Mouse (Mus musculus): ENCODE measurements around the gene Pip4k2a. TPM values are rescaled to one million over a fixed set of nuclear protein-coding genes. Genes with fewer than 3 reads are reported as not detected.
A peak's percentile ranks its signal among the peaks of the same experiment; 100 is the strongest.

Pip4k2a gene
- polyA plus RNA-seq, 1 experiment: not detected

- TF ChIP-seq CTCF (IDR thresholded peaks at IDR 0.05; ENCODE audit: insufficient read depth, low read depth, low read length): no peak
- no peak for TF ChIP-seq POLR2A (IDR thresholded peaks at IDR 0.05; ENCODE audit: insufficient read depth, low read depth, low read length)
- 11% methylated on average over 17 of the region's 17 CpGs for WGBS
- H3K27ac ChIP-seq (ENCODE audit: insufficient read depth, low read depth, low read length): peak overlapping the region; percentile 70
- H3K4me1 ChIP-seq (ENCODE audit: control insufficient read depth, insufficient read depth, low read length): peaks cover 27% of the 10 kb centered on the region
- peak overlapping the region; percentile 53 for H3K4me3 ChIP-seq (ENCODE audit: insufficient read depth, low read depth, low read length)
These were observed 198.5 kb downstream of the Pip4k2a start for GRCm38 (mm10) chr2:18799265-18799965.

- Histone ChIP-seq H3K27ac (ENCODE audit: insufficient read depth, low read depth, low read length) (no peak overlapping the region), H3K4me1 (ENCODE audit: control insufficient read depth, insufficient read depth, low read length) (peaks cover 24% of the 10 kb centered on the region), H3K4me3 (ENCODE audit: insufficient read depth, low read depth, low read length) (no peak overlapping the region)
- no peak for TF ChIP-seq POLR2A (IDR thresholded peaks at IDR 0.05; ENCODE audit: insufficient read depth, low read depth, low read length)
- TF ChIP-seq CTCF (IDR thresholded peaks at IDR 0.05; ENCODE audit: insufficient read depth, low read depth, low read length): no peak
- 38% methylated on average over 8 of the region's 8 CpGs for WGBS
These were observed 200.2 kb downstream of the Pip4k2a start for GRCm38 (mm10) chr2:18797776-18798175.

DNA sequence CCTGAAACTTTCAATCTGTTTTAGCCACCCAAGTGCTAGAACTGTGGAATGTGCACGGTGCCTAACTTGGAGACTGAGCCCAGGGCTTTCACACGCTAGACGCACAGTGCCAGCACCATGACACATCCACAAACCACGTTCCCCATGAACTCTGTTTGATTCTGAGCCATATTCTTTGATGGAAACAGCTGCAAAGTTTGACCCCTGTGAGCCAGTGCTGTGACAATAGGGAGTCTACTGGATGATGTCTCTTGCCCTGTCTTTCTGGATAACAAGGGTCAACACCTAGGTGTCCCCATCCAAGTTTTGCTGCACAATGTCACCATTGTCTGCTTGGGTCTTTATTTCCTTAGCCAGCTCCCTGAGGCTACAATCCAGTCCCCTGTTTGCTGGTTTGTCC is 203.7 kb downstream of the Pip4k2a start:
- 60% methylated on average over 4 of the region's 4 CpGs for WGBS
- TF ChIP-seq CTCF (IDR thresholded peaks at IDR 0.05; ENCODE audit: insufficient read depth, low read depth, low read length) (no peak), POLR2A (IDR thresholded peaks at IDR 0.05; ENCODE audit: insufficient read depth, low read depth, low read length) (no peak)
- Histone ChIP-seq H3K4me3 (ENCODE audit: insufficient read depth, low read depth, low read length) (no peak overlapping the region), H3K4me1 (ENCODE audit: control insufficient read depth, insufficient read depth, low read length) (no peaks in the 10 kb centered on the region), H3K27ac (ENCODE audit: insufficient read depth, low read depth, low read length) (no peak overlapping the region)

Other genes starting within 250 kb of the Pip4k2a start
- gene 4930426L09Rik, start 217 bp upstream of the Pip4k2a start, polyA plus RNA-seq (2012; ENCODE audit: insufficient read depth, insufficient read length, low replicate concordance, missing spikeins): not detected in 2 replicates
- not detected in 2 replicates for gene Armc3, start 201.2 kb upstream of the Pip4k2a start, polyA plus RNA-seq (2012; ENCODE audit: insufficient read depth, insufficient read length, low replicate concordance, missing spikeins)